Mouse (Mus musculus) G1E-ER4 (cell line): ENCODE measurements around the gene Pycr1. TPM values are rescaled to one million over a fixed set of nuclear protein-coding genes. Genes with fewer than 3 reads are reported as not detected.

Experiments used
- GATA1 ChIP-seq: IDR thresholded peaks from one replicate; pipeline ENCODE4 v1.8.0; 2012; ENCODE audit warnings: low read length, inconsistent platforms
- polyA plus RNA-seq: library from polyadenylated mRNA; stranded (reverse); fragments of >175 nt; gene quantifications from 2 replicates; pipeline ENCODE4 v1.2.3, GENCODE M21; 2012

The Pycr1 gene
- polyA plus RNA-seq, 1 experiment = 1.8 TPM

GRCm38 (mm10) chr11:120661076-120661460, 17.5 kb upstream of the Pycr1 start, which contains the start of gene Notum:
Notum (minus strand) TSS chr11:120661175.
- TF ChIP-seq GATA1 = no peak

GRCm38 (mm10) chr11:120660301-120661075, 16.9 kb upstream of the Pycr1 start:
- no peak for TF ChIP-seq GATA1

GRCm38 (mm10) chr11:120659509-120660300, 16.1 kb upstream of the Pycr1 start:
- TF ChIP-seq GATA1 = no peak

- TF ChIP-seq GATA1 = no peak
Observed at GRCm38 (mm10) chr11:120658876-120659410, 15.4 kb upstream of the Pycr1 start.

GRCm38 (mm10) chr11:120657301-120657700, 13.7 kb upstream of the Pycr1 start:
- no peak for TF ChIP-seq GATA1

GRCm38 (mm10) chr11:120654741-120655140, 11.2 kb upstream of the Pycr1 start:
- TF ChIP-seq GATA1 = no peak

- TF ChIP-seq GATA1 = no peak
Observed at GRCm38 (mm10) chr11:120651872-120652271, 8.3 kb upstream of the Pycr1 start.

- no peak for TF ChIP-seq GATA1
Observed at GRCm38 (mm10) chr11:120648001-120648476, 4.5 kb upstream of the Pycr1 start, which contains the start of gene Myadml2. Myadml2 (minus strand) TSS chr11:120648158.

- TF ChIP-seq GATA1 = no peak
Observed at GRCm38 (mm10) chr11:120647047-120647830, 3.7 kb upstream of the Pycr1 start.

- TF ChIP-seq GATA1 = no peak
Observed at GRCm38 (mm10) chr11:120642939-120643600, 499 bp downstream of the Pycr1 start.

GRCm38 (mm10) chr11:120641869-120642268, 1.7 kb downstream of the Pycr1 start:
- TF ChIP-seq GATA1 = no peak

GRCm38 (mm10) chr11:120641255-120641654, 2.3 kb downstream of the Pycr1 start:
- no peak for TF ChIP-seq GATA1

GRCm38 (mm10) chr11:120634810-120635209, 8.8 kb downstream of the Pycr1 start:
- TF ChIP-seq GATA1 = no peak

- no peak for TF ChIP-seq GATA1
Observed at GRCm38 (mm10) chr11:120633520-120634343, 9.8 kb downstream of the Pycr1 start, which contains the start of gene Mafg. Mafg (minus strand) TSS chr11:120633600.
